Mouse (Mus musculus) adrenal gland, postnatal 4 days (tissue): ENCODE measurements around the gene Thada. TPM values are rescaled to one million over a fixed set of nuclear protein-coding genes. Genes with fewer than 3 reads are reported as not detected.
"Not testable (repeated sequence)": the region's sequence is repeated elsewhere in the genome, so short reads cannot be mapped to it uniquely, and the experiment has no call there.

Source experiments
- DNase-seq, 2 experiments: peaks; one replicate each; pipeline ENCODE4 v3.0.0; 2021 to 2022; ENCODE audit warnings: low spot score in 2 of 2, mixed read lengths in 2 of 2
- total RNA-seq, 2 experiments: library from RNA; stranded (reverse); gene quantifications; 2 replicates each; pipeline ENCODE4 v1.2.3; 2021

Thada gene
- total RNA-seq, 2 experiments from 2014 or later: 18.2 to 20.7 TPM

GRCm38 (mm10) chr17:84265480-84266130, 200.4 kb downstream of the Thada start:
- no peak for DNase-seq

GRCm38 (mm10) chr17:84264305-84264704, 201.7 kb downstream of the Thada start:
- DNase-seq: no peak

GRCm38 (mm10) chr17:84263591-84263990, 202.4 kb downstream of the Thada start:
- DNase-seq: no peak

- DNase-seq: no peak
These were observed 203.6 kb downstream of the Thada start for GRCm38 (mm10) chr17:84262325-84262979.

- no peak for DNase-seq
These were observed 205.0 kb downstream of the Thada start for GRCm38 (mm10) chr17:84261010-84261409.

- no peak for DNase-seq
These were observed 205.8 kb downstream of the Thada start for GRCm38 (mm10) chr17:84260226-84260625.

- DNase-seq: no peak
These were observed 207.3 kb downstream of the Thada start for GRCm38 (mm10) chr17:84258638-84259261.

GRCm38 (mm10) chr17:84257927-84258532, 208.0 kb downstream of the Thada start:
- DNase-seq: no peak

- DNase-seq: no peak
These were observed 209.7 kb downstream of the Thada start for GRCm38 (mm10) chr17:84256278-84256819.

- DNase-seq: no peak
These were observed 210.2 kb downstream of the Thada start for GRCm38 (mm10) chr17:84255841-84256240.

GRCm38 (mm10) chr17:84251426-84251825, 214.6 kb downstream of the Thada start:
- no peak for DNase-seq

- no peak for DNase-seq
These were observed 221.7 kb downstream of the Thada start for GRCm38 (mm10) chr17:84244182-84244920.

GRCm38 (mm10) chr17:84243759-84244158, 222.2 kb downstream of the Thada start:
- no peak for DNase-seq

- no peak for DNase-seq
These were observed 224.6 kb downstream of the Thada start for GRCm38 (mm10) chr17:84241308-84241957.

- DNase-seq: no peak
These were observed 226.2 kb downstream of the Thada start for GRCm38 (mm10) chr17:84239679-84240292.

GRCm38 (mm10) chr17:84238174-84238573, 227.8 kb downstream of the Thada start:
- DNase-seq: no peak

GRCm38 (mm10) chr17:84236781-84237557, 229.0 kb downstream of the Thada start:
- no peak for DNase-seq

GRCm38 (mm10) chr17:84235399-84235928, 230.5 kb downstream of the Thada start:
- DNase-seq: no peak

- DNase-seq: not testable (repeated sequence)
These were observed 231.2 kb downstream of the Thada start for GRCm38 (mm10) chr17:84234785-84235184.
